Mouse (Mus musculus) layer of hippocampus, adult 2 months (tissue): ENCODE results near the gene Rac3. TPM values are rescaled to one million over a fixed set of nuclear protein-coding genes. Genes with fewer than 3 reads are reported as not detected.

Source experiments
- DNase-seq, 2 experiments: peaks; one replicate each; pipeline ENCODE4 v3.0.0; 2022; ENCODE audit warnings: low spot score in 2 of 2
- H3K27ac ChIP-seq: fragments of 200-600 bp; 2 replicates; pipeline ENCODE4 v1.8.1; 2022
- H3K4me3 ChIP-seq: fragments of 200-600 bp; 2 replicates; pipeline ENCODE4 v1.8.1; 2022; ENCODE audit warnings: mild to moderate bottlenecking
- CTCF ChIP-seq: fragments of 200-600 bp; conservative IDR thresholded peaks from 2 replicates; pipeline ENCODE4 v1.8.1; 2022; ENCODE audit warnings: antibody characterized with exemption, mild to moderate bottlenecking, moderate library complexity
- total RNA-seq, 2 experiments: library from RNA; stranded (reverse); gene quantifications; 2 replicates each; pipeline ENCODE4 v1.2.3; 2021

Gene Rac3
- total RNA-seq, 2 experiments from 2014 or later = 36.4 to 38.2 TPM

GRCm38 (mm10) chr11:120711980-120712604 lies 9.2 kb upstream of the Rac3 start:
- Histone ChIP-seq H3K4me3 (no peak overlapping the region), H3K27ac (no peak overlapping the region)
- TF ChIP-seq CTCF = no peak
- DNase-seq = no peak

- TF ChIP-seq CTCF = peak; percentile 83
- Histone ChIP-seq H3K4me3 (peak overlapping the region; percentile 56), H3K27ac (peak overlapping the region; percentile 82)
- peak in 1 of 2 experiments; percentile 35 for DNase-seq
Measured at GRCm38 (mm10) chr11:120712771-120713568, 8.3 kb upstream of the Rac3 start.

GRCm38 (mm10) chr11:120713580-120714518 lies 7.4 kb upstream of the Rac3 start, which contains the start of the genes Cenpx and Lrrc45:
Cenpx (minus strand) TSS chr11:120713738.
Lrrc45 (plus strand) TSS chr11:120713925.
- peak within 1 kb of the TSS; percentile 86 for H3K27ac ChIP-seq
- no peak for TF ChIP-seq CTCF

GRCm38 (mm10) chr11:120714546-120714945 lies 6.7 kb upstream of the Rac3 start:
- Histone ChIP-seq H3K27ac (peak overlapping the region; percentile 86), H3K4me3 (peak overlapping the region; percentile 56)
- TF ChIP-seq CTCF = no peak
- no peak for DNase-seq

More at GRCm38 (mm10) chr11:120713580-120714518, 7.4 kb upstream of the Rac3 start, which contains the start of the genes Cenpx and Lrrc45:
- H3K4me3 ChIP-seq = peak within 1 kb of the TSS; percentile 56
- peak; percentile 96 to 99 for DNase-seq

GRCm38 (mm10) chr11:120715131-120715530 lies 6.1 kb upstream of the Rac3 start:
- Histone ChIP-seq H3K27ac (no peak overlapping the region), H3K4me3 (no peak overlapping the region)
- DNase-seq = no peak
- no peak for TF ChIP-seq CTCF

- Histone ChIP-seq H3K4me3 (no peak overlapping the region), H3K27ac (no peak overlapping the region)
- no peak for TF ChIP-seq CTCF
- DNase-seq = no peak
Measured at GRCm38 (mm10) chr11:120719242-120719641, 2.0 kb upstream of the Rac3 start.

GRCm38 (mm10) chr11:120719841-120720376 lies 1.4 kb upstream of the Rac3 start:
- DNase-seq = no peak
- no peak for TF ChIP-seq CTCF
- no peak overlapping the region for H3K27ac ChIP-seq

GRCm38 (mm10) chr11:120720450-120720849 lies 820 bp upstream of the Rac3 start:
- Histone ChIP-seq H3K27ac (no peak overlapping the region), H3K4me3 (peak overlapping the region; percentile 59)
- DNase-seq = peak; percentile 90 to 96
- peak; percentile 90 for TF ChIP-seq CTCF

More at GRCm38 (mm10) chr11:120719841-120720376, 1.4 kb upstream of the Rac3 start:
- H3K4me3 ChIP-seq = no peak overlapping the region

GRCm38 (mm10) chr11:120722067-120722630 lies 879 bp downstream of the Rac3 start:
- TF ChIP-seq CTCF = no peak

GRCm38 (mm10) chr11:120722761-120723382 lies 1.6 kb downstream of the Rac3 start:
- no peak for DNase-seq
- no peak for TF ChIP-seq CTCF
- H3K27ac ChIP-seq = no peak overlapping the region
- H3K4me3 ChIP-seq = no peak overlapping the region

More at GRCm38 (mm10) chr11:120722067-120722630, 879 bp downstream of the Rac3 start:
- DNase-seq = no peak
- Histone ChIP-seq H3K27ac (no peak overlapping the region), H3K4me3 (peak overlapping the region; percentile 59)

GRCm38 (mm10) chr11:120723509-120723908 lies 2.2 kb downstream of the Rac3 start:
- H3K27ac ChIP-seq = no peak overlapping the region
- H3K4me3 ChIP-seq = no peak overlapping the region
- no peak for TF ChIP-seq CTCF
- DNase-seq = no peak
